Mouse (Mus musculus) E14TG2a.4 (cell line): ENCODE data around the gene Map7.

ENCODE experiments used
- CTCF ChIP-seq: conservative IDR thresholded peaks from 2 replicates; pipeline ENCODE4 v1.5.1; 2014; ENCODE audit warnings: low read length
- POU5F1 ChIP-seq: IDR thresholded peaks from 2 replicates; pipeline ENCODE4 v1.6.1; 2014; ENCODE audit warnings: low read length, borderline replicate concordance

- peak; percentile 88 for TF ChIP-seq CTCF
- no peak for TF ChIP-seq POU5F1
Measured at GRCm38 (mm10) chr10:20295961-20296360, 147.7 kb downstream of the Map7 start.
